Mouse (Mus musculus) 3134 (cell line): Measurements from ENCODE around the gene Atp6v1g3.

Experiments
- DNase-seq: peaks from one replicate; pipeline ENCODE4 v3.0.0-alpha.2; 2011; ENCODE audit warnings: low spot score; ENCODE audit not compliant: insufficient read length; ENCODE audit errors: extremely low read depth

Atp6v1g3 gene

GRCm38 (mm10) chr1:138287665-138288064, 14.1 kb downstream of the Atp6v1g3 start:
- DNase-seq: no peak

- no peak for DNase-seq
These were observed 15.2 kb downstream of the Atp6v1g3 start for GRCm38 (mm10) chr1:138288721-138289120.

- DNase-seq: peak; percentile 13
These were observed 16.2 kb downstream of the Atp6v1g3 start for GRCm38 (mm10) chr1:138289455-138290425.

GRCm38 (mm10) chr1:138291463-138291862, 17.9 kb downstream of the Atp6v1g3 start:
- no peak for DNase-seq

- no peak for DNase-seq
These were observed 20.9 kb downstream of the Atp6v1g3 start for GRCm38 (mm10) chr1:138294487-138294886.

GRCm38 (mm10) chr1:138298156-138298555, 24.6 kb downstream of the Atp6v1g3 start:
- DNase-seq: no peak

- no peak for DNase-seq
These were observed 26.0 kb downstream of the Atp6v1g3 start for GRCm38 (mm10) chr1:138299576-138299975.

GRCm38 (mm10) chr1:138301920-138302319, 28.4 kb downstream of the Atp6v1g3 start:
- no peak for DNase-seq

GRCm38 (mm10) chr1:138302756-138303155, 29.2 kb downstream of the Atp6v1g3 start:
- DNase-seq: no peak

- no peak for DNase-seq
These were observed 29.8 kb downstream of the Atp6v1g3 start for GRCm38 (mm10) chr1:138303296-138303695.

- no peak for DNase-seq
These were observed 30.8 kb downstream of the Atp6v1g3 start for GRCm38 (mm10) chr1:138304141-138304915.

GRCm38 (mm10) chr1:138322657-138323056, 49.1 kb downstream of the Atp6v1g3 start:
- no peak for DNase-seq

GRCm38 (mm10) chr1:138323076-138323630, 49.6 kb downstream of the Atp6v1g3 start:
- no peak for DNase-seq

GRCm38 (mm10) chr1:138326091-138326490, 52.6 kb downstream of the Atp6v1g3 start:
- no peak for DNase-seq

GRCm38 (mm10) chr1:138326566-138326965, 53.0 kb downstream of the Atp6v1g3 start:
- DNase-seq: no peak

- DNase-seq: no peak
These were observed 54.1 kb downstream of the Atp6v1g3 start for GRCm38 (mm10) chr1:138327466-138328245.

GRCm38 (mm10) chr1:138328320-138328719, 54.8 kb downstream of the Atp6v1g3 start:
- peak; percentile 41 for DNase-seq

GRCm38 (mm10) chr1:138330556-138330955, 57.0 kb downstream of the Atp6v1g3 start:
- no peak for DNase-seq

- no peak for DNase-seq
These were observed 58.1 kb downstream of the Atp6v1g3 start for GRCm38 (mm10) chr1:138331596-138331995.

- DNase-seq: peak; percentile 57
These were observed 61.2 kb downstream of the Atp6v1g3 start for GRCm38 (mm10) chr1:138334701-138335100.
